Mouse (Mus musculus) lung, adult 2 months (tissue): Measurements from ENCODE around the gene Uox. TPM values are rescaled to one million over a fixed set of nuclear protein-coding genes. Genes with fewer than 3 reads are reported as not detected.

Experiments used
- DNase-seq: peaks from one replicate; pipeline ENCODE4 v3.0.0; 2022
- H3K4me1 ChIP-seq: fragments of 200-500 bp; 2 replicates; pipeline ENCODE4 v1.6.1; 2011; ENCODE audit warnings: low read length; ENCODE audit not compliant: control insufficient read depth, insufficient read depth
- H3K4me3 ChIP-seq: fragments of 200-500 bp; replicated peaks from 2 replicates; pipeline ENCODE3; 2011; ENCODE audit warnings: low read depth, mild to moderate bottlenecking, control low read depth, low read length; ENCODE audit errors: extremely low read depth
- CTCF ChIP-seq: fragments of 200-500 bp; IDR thresholded peaks from 2 replicates; pipeline ENCODE4 v1.5.1; 2011; ENCODE audit warnings: mild to moderate bottlenecking, low read length, control low read depth; ENCODE audit not compliant: insufficient read depth
- POLR2A ChIP-seq: fragments of 200-500 bp; IDR thresholded peaks from 2 replicates; pipeline ENCODE4 v1.6.1; 2011; ENCODE audit warnings: low read depth, mild to moderate bottlenecking, control low read depth, low read length, borderline replicate concordance; ENCODE audit errors: extremely low read depth
- WGBS: fragments of 180-500 bp; shearing (Covaris S2); methylation state at CpG from one replicate; pipeline ENCODE4 v1.1.7; 2018; 5-methylcytosine and 5-hydroxymethylcytosine counted together
- polyA plus RNA-seq: library from polyadenylated mRNA; depleted of rRNA; stranded (reverse); fragments of >200 nt; gene quantifications from 2 replicates; pipeline ENCODE4 v1.2.3, GENCODE M21; 2012

Uox gene
- polyA plus RNA-seq, 1 experiment, result 0.82 TPM

DNA sequence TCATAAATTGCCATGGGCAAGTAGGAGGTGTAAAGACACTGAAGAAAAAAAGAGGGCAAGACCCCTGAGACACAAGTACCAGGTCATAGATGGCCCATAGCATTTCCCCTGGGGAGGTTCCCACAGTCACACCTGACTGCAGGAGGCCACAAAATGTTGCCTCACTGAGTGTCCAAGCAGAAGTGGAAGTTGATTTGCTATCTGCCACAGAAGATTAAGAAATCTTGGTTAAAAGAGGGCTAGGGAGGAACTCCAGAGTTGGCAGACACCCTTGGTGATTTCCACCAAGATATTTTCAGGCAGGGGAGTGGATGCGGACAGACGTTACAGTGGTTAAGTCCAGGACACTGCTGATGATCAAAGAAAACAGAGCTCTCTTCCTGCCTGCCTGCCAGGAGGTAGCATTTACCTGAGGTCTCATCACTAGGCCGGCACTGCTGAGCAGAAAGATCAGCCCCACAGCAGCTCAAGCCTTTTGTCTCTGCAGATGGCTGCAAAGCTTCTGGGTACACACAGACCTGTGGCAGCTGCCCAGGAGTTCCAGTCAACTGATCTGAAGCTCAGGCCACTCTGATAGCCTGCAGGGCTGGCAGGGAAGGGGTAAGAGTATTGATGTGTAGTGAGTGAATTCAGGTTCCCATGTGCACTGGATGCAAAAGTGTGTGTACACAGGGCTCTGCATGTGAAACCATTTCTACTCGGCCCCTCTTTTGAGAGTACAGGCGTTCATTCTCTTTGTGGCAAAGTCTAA is 46.5 kb downstream of the Uox start:
- no peak for DNase-seq
- Histone ChIP-seq H3K4me1 (no peaks in the 10 kb centered on the region), H3K4me3 (no peak overlapping the region)
- no peak for TF ChIP-seq CTCF
- no peak for TF ChIP-seq POLR2A
- WGBS, result 68% methylated on average over 5 of the region's 5 CpGs

- DNase-seq, result no peak
- Histone ChIP-seq H3K4me3 (no peak overlapping the region), H3K4me1 (no peaks in the 10 kb centered on the region)
- TF ChIP-seq POLR2A, result no peak
- TF ChIP-seq CTCF, result no peak
These were observed 47.7 kb downstream of the Uox start for GRCm38 (mm10) chr3:146617946-146618345.

DNA sequence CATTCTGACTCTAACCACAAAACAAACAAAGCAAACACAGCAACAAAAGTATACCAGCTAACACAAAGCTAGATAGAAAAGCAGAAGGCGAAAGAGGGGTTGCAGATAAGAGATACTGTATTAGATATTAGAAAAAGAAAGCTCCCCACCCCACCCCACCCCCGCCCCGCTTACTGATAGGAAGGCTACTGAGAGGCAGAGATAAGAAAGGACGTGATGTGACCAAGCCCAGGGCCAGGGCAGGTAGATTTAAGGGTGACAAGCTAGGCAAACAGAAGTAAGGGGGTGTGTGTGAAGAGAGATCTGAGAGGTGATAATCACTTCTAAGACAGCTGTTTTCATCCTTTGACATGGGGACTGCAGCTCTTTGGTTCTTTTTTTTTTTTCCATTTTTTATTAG is 48.1 kb downstream of the Uox start:
- Histone ChIP-seq H3K4me3 (no peak overlapping the region), H3K4me1 (no peaks in the 10 kb centered on the region)
- DNase-seq, result no peak
- TF ChIP-seq CTCF (no peak), POLR2A (no peak)
- WGBS, result 71% methylated on average over 4 of the region's 4 CpGs

- Histone ChIP-seq H3K4me3 (no peak overlapping the region), H3K4me1 (no peaks in the 10 kb centered on the region)
- no peak for DNase-seq
- no peak for TF ChIP-seq CTCF
- TF ChIP-seq POLR2A, result no peak
- WGBS, result 82% methylated on average over 10 of the region's 10 CpGs
These were observed 49.9 kb downstream of the Uox start for GRCm38 (mm10) chr3:146620101-146620500.

DNA sequence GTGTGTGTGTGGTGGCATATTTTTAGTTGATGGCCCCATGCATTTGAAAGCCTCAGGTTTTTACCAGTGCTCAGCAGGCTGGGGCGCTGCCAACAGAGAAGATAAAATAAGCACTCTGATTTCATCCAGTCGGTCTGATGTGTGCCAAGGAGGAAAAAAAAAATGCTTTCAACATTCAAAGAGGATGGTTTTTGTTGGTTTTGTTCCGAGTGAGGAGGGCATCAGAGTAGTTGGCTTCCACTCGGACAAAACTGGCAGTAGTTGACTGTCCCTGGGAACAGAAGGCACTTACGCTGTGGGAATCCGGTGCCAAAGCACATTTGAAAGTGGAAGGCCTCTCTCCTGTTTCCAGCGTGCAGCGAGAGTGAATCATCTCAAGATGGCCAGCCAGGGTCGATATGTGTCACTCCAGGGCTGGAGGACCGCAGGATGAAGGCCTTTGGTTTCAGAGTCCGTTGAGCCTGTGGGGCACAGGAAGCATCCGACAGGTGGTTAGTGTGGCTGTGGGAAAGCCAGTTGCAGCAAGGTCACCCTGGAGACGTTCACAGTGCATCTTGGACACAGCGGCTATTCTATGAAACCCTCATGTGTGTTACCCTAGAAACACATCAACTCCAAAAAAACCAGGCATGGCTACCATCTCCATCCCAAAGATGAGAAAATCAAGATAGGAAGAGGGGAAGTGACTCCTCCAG is 50.5 kb downstream of the Uox start:
- TF ChIP-seq POLR2A (no peak), CTCF (no peak)
- no peak overlapping the region for H3K4me3 ChIP-seq
- H3K4me1 ChIP-seq, result no peaks in the 10 kb centered on the region
- 73% methylated on average over 14 of the region's 14 CpGs for WGBS
- no peak for DNase-seq

DNA sequence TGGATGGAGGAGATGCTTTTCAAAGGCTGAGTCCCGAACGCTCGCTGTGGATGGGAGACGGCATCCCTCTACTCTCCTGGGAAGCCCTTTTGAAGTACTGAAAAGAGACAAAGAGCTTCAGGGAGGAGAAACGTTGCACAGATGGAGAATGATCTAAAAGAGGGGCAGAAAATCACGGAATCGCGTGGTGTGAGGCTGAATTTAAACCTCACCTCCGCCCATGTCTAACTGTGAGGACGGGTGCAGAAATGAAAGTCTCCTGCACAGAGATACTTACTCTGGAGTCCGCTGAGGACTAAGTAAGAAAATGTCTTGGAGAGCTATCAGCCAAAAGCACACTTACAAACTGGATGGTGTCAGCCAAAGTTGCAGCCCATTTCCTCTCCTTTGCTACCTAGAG is 51.7 kb downstream of the Uox start:
- no peaks in the 10 kb centered on the region for H3K4me1 ChIP-seq
- 86% methylated on average over 11 of the region's 11 CpGs for WGBS
- no peak overlapping the region for H3K4me3 ChIP-seq
- TF ChIP-seq CTCF (no peak), POLR2A (no peak)
- DNase-seq, result no peak

DNA sequence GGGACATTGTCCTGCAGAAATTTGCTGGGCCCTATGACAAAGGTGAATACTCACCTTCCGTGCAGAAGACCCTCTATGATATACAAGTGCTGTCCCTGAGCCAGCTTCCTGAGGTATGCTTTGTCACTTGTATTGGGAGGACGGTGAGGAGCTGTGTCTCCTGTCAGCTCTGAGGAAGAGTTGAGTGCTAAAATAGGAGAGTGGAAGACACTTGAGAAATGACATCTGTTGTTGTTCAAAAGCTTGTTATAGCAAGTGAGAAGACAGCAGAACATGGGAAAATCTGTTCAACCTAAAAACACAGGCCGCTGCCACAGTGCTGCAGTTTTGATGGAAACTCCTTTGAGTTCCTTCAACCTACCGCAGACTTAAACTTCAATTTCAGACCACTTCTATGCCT is 55.5 kb downstream of the Uox start:
- TF ChIP-seq CTCF, result no peak
- no peak for TF ChIP-seq POLR2A
- no peak for DNase-seq
- no peaks in the 10 kb centered on the region for H3K4me1 ChIP-seq
- H3K4me3 ChIP-seq, result no peak overlapping the region
- WGBS, result 84% methylated on average over 4 of the region's 4 CpGs

DNA sequence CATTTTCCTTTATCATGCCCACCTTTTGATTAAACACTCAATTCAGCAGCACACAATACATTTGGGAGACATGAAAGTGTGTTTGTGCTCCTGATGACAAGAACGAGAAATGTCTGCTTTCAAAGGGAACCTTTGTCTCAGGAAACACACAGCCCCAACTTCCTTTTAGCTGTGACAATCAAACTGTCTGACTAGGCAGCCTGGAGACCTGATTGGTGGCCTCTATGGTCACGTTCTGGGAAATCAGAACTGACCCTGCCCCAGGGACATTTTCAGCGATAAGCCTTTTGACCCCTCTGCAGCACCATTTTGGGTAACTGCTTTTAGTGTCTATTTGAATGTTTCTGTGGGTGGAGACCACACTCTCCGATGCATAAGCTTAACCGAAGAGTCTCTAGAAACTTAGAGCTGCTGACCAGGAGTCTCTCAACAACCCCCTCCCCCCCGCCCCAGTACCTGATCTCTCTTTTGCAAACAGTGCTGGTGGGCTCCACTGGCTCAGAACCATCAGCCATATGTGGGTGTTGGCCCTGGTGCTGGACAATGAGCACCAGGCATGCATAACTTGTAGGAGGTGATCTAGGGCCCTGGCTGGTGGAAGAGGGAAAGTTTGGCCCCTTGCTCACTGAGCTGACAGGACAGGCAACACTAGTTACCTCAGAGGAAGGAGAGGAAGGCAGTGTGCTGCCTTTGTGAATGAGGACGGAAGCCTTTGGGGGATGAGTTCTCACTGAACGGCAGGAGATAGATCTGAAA is 58.2 kb downstream of the Uox start:
- DNase-seq, result no peak
- WGBS, result 60% methylated on average over 8 of the region's 8 CpGs
- TF ChIP-seq POLR2A (no peak), CTCF (no peak)

DNA sequence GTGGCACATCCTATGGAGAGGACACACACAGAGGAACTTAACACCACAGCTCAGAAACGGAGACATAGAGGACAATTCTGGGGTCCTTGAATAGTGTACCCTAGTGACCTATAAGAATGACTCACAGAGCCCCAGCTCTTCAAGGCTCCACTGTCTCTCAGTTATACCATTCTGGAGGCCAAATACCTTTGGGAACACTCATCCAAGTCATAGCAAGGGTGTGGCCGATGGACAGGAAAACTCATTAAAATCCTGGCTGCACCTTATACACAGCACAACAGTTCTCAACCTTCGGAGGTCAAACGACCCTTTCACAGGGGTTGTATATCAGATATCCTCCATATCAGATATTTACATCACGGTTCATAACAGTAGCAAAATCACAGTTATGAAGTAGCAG is 62.3 kb downstream of the Uox start:
- no peak for DNase-seq
- H3K4me3 ChIP-seq, result no peak overlapping the region
- 67% methylated on average over 5 of the region's 5 CpGs for WGBS
- H3K4me1 ChIP-seq, result no peaks in the 10 kb centered on the region
- no peak for TF ChIP-seq CTCF
- TF ChIP-seq POLR2A, result no peak

More for the DNA sequence above, 58.2 kb downstream of the Uox start:
- Histone ChIP-seq H3K4me1 (no peaks in the 10 kb centered on the region), H3K4me3 (no peak overlapping the region)
